Mouse (Mus musculus): Measurements from ENCODE around the gene Tarbp2.

Gene Tarbp2

GRCm38 (mm10) chr15:102517976-102518858 lies at the start of gene Tarbp2:
TSS of gene Tarbp2 (plus strand) at chr15:102518192.
- in situ Hi-C loops (cut with MboI) = no loop called here

DNA sequence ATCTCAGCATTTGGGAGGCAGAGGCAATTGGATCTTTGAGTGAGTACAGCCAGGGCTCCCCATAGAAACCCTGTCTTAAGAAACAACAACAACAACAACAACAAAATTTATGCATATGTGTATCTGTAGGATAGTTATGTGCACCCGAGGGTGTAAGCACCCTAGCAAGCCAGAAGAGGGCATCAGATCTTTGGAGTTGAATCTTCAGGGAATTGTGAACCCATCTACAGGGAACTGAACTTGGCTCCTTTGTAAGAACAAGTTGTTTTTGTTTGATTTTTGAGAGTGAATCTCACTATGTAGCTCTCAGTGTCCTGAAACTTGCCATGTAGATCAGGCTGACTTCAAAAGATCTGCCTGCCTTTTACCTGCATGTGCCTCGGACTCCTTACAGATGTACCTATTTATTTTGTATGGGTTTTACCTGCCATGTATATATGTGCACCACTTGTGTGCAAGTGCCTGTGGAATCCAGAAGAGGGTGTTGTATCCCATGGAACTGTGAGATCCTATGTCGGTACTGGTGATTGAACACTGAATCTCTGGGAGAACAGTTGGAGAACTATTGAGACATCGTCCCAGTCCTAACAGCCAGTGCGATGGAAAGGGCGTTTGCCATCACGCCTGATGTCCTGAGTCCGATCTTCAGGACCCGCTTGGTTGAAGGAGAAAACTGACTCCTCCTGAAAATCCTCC lies 49.2 kb upstream of the Tarbp2 start:
- in situ Hi-C loops (cut with MboI) = no loop called here

DNA sequence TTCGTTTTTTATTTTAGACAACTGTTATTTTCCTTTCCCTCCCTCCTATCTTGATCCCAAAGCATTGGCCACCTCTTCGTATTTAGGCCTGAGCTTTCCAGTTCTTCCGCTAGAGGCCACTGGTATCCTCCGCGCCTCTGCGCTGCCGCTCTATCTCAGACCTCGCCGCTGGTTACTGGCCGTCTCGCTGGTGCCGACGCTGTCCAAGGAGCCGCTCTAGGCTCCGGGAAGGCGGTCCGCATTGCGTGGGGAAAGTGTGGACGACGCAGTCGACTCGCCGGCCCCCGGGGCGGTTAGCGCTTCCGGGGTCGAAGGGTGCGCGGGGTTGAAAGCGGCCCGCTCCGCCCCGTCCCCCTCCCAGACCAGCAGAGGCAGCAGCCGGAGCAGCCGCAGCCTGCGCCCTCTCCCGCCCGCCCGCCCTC lies 47.8 kb upstream of the Tarbp2 start, which contains the start of gene Pcbp2:
TSS of gene Pcbp2 (plus strand) at position 357 of the 422 bp plus-strand sequence.
- in situ Hi-C loops (cut with MboI) = no loop called here

GRCm38 (mm10) chr15:102470605-102471294 lies 47.2 kb upstream of the Tarbp2 start:
- in situ Hi-C loops (cut with MboI) = no loop called here

DNA sequence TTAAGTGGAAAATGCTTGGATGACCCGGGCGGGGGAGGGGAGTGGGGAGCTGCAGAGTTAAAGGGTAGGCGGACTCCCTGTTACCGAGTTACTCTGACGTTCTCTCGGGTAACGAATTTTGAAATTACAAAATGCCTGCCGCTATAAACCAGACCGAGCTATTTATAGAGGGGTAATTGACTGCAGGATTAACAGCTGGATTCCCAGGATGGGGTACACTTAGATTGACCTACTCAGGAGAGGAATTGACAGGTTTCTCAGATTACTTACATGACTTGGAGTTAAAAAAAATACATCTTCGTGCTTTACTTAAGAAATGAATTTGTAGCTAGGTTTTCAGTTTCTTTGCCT lies 46.7 kb upstream of the Tarbp2 start:
- in situ Hi-C loops (cut with MboI) = no loop called here

- in situ Hi-C loops (cut with MboI) = no loop called here
Observed at GRCm38 (mm10) chr15:102471727-102472126, 46.3 kb upstream of the Tarbp2 start.

DNA sequence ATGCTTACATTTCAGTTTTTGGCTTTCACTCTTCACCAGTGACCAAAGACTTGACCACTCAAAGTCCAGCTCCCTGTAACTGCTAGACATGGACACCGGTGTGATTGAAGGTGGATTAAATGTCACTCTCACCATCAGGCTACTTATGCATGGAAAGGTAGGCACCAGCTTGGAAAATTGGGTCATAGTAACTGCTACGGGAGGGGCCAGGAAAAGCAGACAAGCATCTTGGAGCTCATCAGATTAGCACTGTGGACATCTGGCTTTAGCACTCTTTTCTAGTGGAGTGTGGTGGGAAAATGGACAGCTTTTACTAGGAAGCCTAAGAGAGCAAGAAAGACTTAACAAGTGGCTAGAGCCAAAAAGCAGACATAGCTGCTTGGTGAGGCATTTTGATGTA lies 44.7 kb upstream of the Tarbp2 start:
- in situ Hi-C loops (cut with MboI) = no loop called here

DNA sequence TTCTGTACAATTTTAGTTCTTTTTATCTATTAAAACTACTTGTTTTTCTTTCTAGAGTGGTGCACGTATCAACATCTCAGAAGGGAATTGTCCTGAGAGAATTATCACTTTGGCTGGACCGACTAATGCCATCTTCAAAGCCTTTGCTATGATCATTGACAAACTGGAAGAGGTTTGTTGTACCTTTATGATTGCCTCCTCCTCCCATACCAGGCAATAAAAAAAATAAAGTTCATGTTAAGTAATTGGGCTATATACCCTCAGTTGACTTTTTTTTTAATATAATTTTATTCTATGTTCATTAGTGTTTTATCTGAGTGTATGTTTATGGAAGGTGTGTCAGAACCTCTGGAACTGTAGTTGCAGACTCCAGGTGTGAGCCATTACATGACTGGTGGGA lies 43.5 kb upstream of the Tarbp2 start:
- in situ Hi-C loops (cut with MboI) = no loop called here

DNA sequence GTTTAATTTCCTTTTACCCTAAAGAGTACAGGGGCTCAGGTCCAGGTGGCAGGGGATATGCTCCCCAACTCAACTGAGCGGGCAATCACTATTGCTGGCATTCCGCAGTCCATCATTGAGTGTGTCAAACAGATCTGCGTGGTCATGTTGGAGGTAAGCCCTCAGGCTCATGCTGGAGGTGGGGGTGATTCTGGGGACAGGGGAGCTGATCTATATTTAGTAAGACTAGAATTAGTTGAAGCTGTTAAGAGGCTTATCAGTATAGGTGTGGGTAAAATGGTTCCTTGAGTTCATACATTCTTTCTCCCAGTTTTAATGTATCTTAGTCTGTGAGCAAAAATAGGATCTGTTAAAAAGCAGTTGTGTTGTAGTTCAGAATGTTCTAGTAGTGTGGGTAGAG lies 34.9 kb upstream of the Tarbp2 start:
- in situ Hi-C loops (cut with MboI) = no loop called here

GRCm38 (mm10) chr15:102485853-102486252 lies 32.1 kb upstream of the Tarbp2 start:
- in situ Hi-C loops (cut with MboI) = no loop called here

DNA sequence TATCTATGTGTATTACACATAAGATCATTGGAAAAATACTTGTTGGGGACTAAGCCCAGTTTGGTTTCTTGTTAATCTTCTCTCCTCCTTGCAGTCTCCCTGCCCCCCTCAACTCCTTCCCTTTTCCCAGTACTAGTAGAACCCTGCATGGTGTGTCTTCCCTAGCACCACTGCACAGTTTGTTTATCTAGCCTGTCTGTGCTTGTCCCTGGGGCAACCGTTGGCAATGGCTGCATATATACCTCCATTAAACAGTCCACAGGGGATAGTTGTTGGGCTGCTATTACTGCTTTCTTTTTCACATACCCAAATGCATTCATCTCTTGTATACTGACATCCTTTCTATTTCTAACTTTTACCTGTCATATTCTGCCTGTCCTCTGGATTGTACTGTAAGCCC lies 30.3 kb upstream of the Tarbp2 start:
- in situ Hi-C loops (cut with MboI) = no loop called here

GRCm38 (mm10) chr15:102498322-102498721 lies 19.7 kb upstream of the Tarbp2 start:
- in situ Hi-C loops (cut with MboI) = no loop called here

GRCm38 (mm10) chr15:102499370-102499769 lies 18.6 kb upstream of the Tarbp2 start:
- in situ Hi-C loops (cut with MboI) = no loop called here

- in situ Hi-C loops (cut with MboI) = no loop called here
Observed at GRCm38 (mm10) chr15:102499851-102500250, 18.1 kb upstream of the Tarbp2 start.

DNA sequence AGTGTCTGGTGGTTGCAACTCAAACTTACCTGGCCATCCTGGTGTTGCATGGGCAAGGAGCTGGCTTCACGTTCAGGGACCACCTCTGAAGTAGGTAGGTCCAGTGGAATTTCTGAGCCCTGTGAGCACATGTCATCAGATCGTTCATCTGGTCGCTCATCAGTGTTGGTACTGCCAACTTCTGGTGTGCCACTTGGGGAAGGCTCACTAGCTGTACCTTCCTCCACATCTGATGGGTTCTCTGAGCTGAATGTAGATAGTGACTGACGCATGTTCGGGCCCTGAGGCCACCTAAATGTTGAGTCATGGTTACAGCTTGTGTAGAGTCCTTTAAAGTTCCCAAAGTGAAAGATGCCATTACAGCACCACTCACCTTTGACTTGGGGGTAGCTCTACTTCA lies 17.5 kb upstream of the Tarbp2 start:
- in situ Hi-C loops (cut with MboI) = no loop called here

GRCm38 (mm10) chr15:102501084-102501814 lies 16.7 kb upstream of the Tarbp2 start:
- in situ Hi-C loops (cut with MboI) = no loop called here

DNA sequence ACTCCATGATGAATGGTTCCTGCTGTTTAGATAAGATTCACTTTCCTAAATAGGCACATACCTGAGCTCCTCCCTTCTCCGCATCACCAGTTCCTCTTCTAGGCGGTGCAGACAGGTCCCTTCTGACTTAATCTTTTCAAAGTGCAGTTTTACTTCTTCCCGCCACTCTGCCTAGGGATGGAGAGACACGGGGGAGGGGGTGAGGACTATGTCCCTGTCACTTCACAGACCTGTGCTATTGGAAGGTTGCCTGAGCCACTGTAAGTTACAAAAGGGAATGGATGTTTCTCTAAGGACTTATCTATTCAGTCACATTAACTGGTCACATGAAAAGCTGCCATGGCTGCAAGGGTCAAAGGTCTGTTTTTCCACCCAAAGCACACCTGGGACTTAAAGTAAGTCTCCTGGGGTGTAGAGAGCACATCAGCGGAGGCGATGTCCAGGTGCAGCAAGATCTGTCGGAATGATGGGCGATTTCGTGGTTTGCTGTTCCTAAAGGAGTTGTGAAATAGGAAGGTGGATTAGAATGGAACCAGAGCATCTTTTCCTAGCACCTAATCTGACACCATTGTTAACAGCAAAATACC lies 15.6 kb upstream of the Tarbp2 start:
- in situ Hi-C loops (cut with MboI) = no loop called here

- in situ Hi-C loops (cut with MboI) = no loop called here
Observed at GRCm38 (mm10) chr15:102503447-102503846, 14.5 kb upstream of the Tarbp2 start, which contains the start of gene Gm10337. TSS of gene Gm10337 (plus strand) at chr15:102503722.

DNA sequence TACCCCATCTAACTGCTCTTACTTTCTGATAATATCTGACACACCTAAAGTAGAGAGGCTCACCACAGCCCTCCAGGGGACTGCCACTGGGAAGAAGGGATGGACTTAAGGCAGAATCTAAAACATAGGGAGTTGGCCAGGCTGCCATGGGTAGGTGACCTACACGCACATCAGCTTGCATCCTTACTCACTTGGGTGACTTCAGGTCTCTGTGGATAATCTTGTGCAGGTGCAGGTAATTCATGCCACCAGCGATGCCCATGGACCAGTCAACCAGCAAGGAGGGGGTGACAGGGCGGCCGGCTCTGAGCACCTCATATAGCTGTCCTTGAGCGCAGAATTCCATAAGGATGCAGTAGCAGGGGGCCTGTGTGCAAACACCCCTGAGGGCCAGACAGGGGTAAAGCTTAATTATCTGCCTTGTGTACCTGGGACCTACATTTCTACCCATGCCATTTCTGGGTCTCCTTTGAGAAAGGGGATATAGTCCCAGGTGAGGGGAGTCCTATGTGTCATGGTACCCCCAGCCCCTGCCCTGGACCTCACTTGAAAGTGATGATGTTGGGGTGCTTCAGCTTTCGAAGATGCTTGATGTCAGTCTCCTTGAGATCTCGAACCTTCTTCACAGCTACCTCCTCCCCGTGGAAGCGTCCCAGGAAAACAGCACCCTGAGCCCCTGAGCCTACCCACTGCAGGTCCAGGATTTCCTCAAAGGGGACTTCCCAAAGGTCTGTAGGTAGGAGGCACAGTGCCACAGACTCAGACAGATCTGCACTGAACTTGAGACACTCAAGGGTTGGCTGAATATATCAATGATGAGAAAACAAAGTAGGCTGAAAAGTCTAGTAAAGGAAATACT lies 13.8 kb upstream of the Tarbp2 start:
- in situ Hi-C loops (cut with MboI) = no loop called here

GRCm38 (mm10) chr15:102505073-102505769 lies 12.8 kb upstream of the Tarbp2 start:
- in situ Hi-C loops (cut with MboI) = no loop called here
